Mouse (Mus musculus) hindbrain, postnatal 0 days (tissue): ENCODE measurements at regions not wholly inside any gene's neighbourhood (a gene's known extent, or its start where the extent isn't known, plus 50 kb on each side); places are given as distances from the start of the nearest gene placed in this dataset.

Experiments used
- ATAC-seq: fragments of 200-750 bp; cut with Nextera tagmentation; 2 replicates; pipeline ENCODE4 v1.8.0; 2017; ENCODE audit warnings: mild to moderate bottlenecking, moderate TSS enrichment, moderate library complexity
- DNase-seq: peaks from one replicate; pipeline ENCODE4 v3.0.0-alpha.2; 2015; ENCODE audit warnings: low spot score
- H3K27ac ChIP-seq: fragments of 300-500 bp; sonication (generic); 2 replicates; pipeline ENCODE4 v1.5.1; 2014; ENCODE audit warnings: mild to moderate bottlenecking
- H3K27me3 ChIP-seq: fragments of 300-500 bp; sonication (generic); 2 replicates; pipeline ENCODE4 v1.6.1; 2014; ENCODE audit warnings: low read length, mixed read lengths; ENCODE audit not compliant: insufficient read depth
- H3K36me3 ChIP-seq: fragments of 300-500 bp; sonication (generic); 2 replicates; pipeline ENCODE4 v1.6.1; 2014; ENCODE audit warnings: low read length, mixed read lengths; ENCODE audit not compliant: insufficient read depth
- H3K4me1 ChIP-seq: fragments of 300-500 bp; sonication (generic); 2 replicates; pipeline ENCODE4 v1.6.1; 2014; ENCODE audit warnings: antibody characterized with exemption, low read length, mixed read lengths; ENCODE audit not compliant: insufficient read depth
- H3K4me2 ChIP-seq: fragments of 300-500 bp; sonication (generic); 2 replicates; pipeline ENCODE4 v1.6.1; 2014; ENCODE audit warnings: low read depth, mild to moderate bottlenecking, low read length, moderate library complexity, mixed read lengths
- H3K4me3 ChIP-seq: fragments of 300-500 bp; sonication (generic); 2 replicates; pipeline ENCODE4 v1.5.1; 2014; ENCODE audit warnings: low read length
- H3K9ac ChIP-seq: fragments of 300-500 bp; sonication (generic); replicated peaks from 2 replicates; pipeline ENCODE4 v1.6.1; 2014; ENCODE audit warnings: mild to moderate bottlenecking, low read length, moderate library complexity, mixed read lengths
- H3K9me3 ChIP-seq: fragments of 300-500 bp; sonication (generic); 2 replicates; pipeline ENCODE4 v1.6.1; 2016; ENCODE audit warnings: low read length, mixed read lengths
- CTCF ChIP-seq: IDR thresholded peaks from 2 replicates; pipeline ENCODE4 v1.5.1; 2016; ENCODE audit warnings: antibody characterized with exemption, control low read depth, low read depth
- WGBS: fragments of 180-500 bp; shearing (Covaris S2); extraction: QIAGEN DNeasy Blood & Tissue Kit; methylation state at CpG from one replicate; pipeline ENCODE4 v1.1.7; 2014; 5-methylcytosine and 5-hydroxymethylcytosine counted together

GRCm38 (mm10) chr8:34756916-34757315, 645.4 kb upstream of the Gm10131 start:
- 87% methylated on average over 2 of the region's 2 CpGs for WGBS
- no peak for DNase-seq
- no peak for ATAC-seq

GRCm38 (mm10) chr8:34756171-34756570, 644.6 kb upstream of the Gm10131 start:
- TF ChIP-seq CTCF, result no peak
- H3K27me3 ChIP-seq, result no peaks in the 10 kb centered on the region
- H3K27ac ChIP-seq, result no peak overlapping the region
- no peaks in the 10 kb centered on the region for H3K9me3 ChIP-seq
- H3K4me1 ChIP-seq, result no peaks in the 10 kb centered on the region
- H3K9ac ChIP-seq, result no peak overlapping the region
- no peak overlapping the region for H3K4me2 ChIP-seq
- WGBS, result 91% methylated on average over 4 of the region's 4 CpGs
- H3K36me3 ChIP-seq, result no peaks in the 10 kb centered on the region
- ATAC-seq (no peak), DNase-seq (no peak)
- H3K4me3 ChIP-seq, result no peak overlapping the region

More at GRCm38 (mm10) chr8:34756916-34757315, 645.4 kb upstream of the Gm10131 start:
- no peak for TF ChIP-seq CTCF
- Histone ChIP-seq H3K36me3 (no peaks in the 10 kb centered on the region), H3K4me2 (no peak overlapping the region), H3K27ac (no peak overlapping the region), H3K4me3 (no peak overlapping the region), H3K9ac (no peak overlapping the region), H3K9me3 (no peaks in the 10 kb centered on the region), H3K4me1 (no peaks in the 10 kb centered on the region), H3K27me3 (no peaks in the 10 kb centered on the region)

- TF ChIP-seq CTCF, result no peak
These were observed 643.9 kb upstream of the Gm10131 start for GRCm38 (mm10) chr8:34755480-34755879.

GRCm38 (mm10) chr8:34753046-34753445, 641.5 kb upstream of the Gm10131 start:
- no peak overlapping the region for H3K4me3 ChIP-seq
- no peak overlapping the region for H3K9ac ChIP-seq
- H3K27ac ChIP-seq, result no peak overlapping the region
- H3K9me3 ChIP-seq, result no peaks in the 10 kb centered on the region
- WGBS, result 88% methylated on average over 10 of the region's 10 CpGs
- ATAC-seq, result no peak
- no peak for TF ChIP-seq CTCF
- no peaks in the 10 kb centered on the region for H3K4me1 ChIP-seq
- H3K4me2 ChIP-seq, result no peak overlapping the region
- no peak for DNase-seq
- H3K27me3 ChIP-seq, result no peaks in the 10 kb centered on the region
- no peaks in the 10 kb centered on the region for H3K36me3 ChIP-seq

More at GRCm38 (mm10) chr8:34755480-34755879, 643.9 kb upstream of the Gm10131 start:
- WGBS, result 86% methylated on average over 4 of the region's 4 CpGs
- no peak overlapping the region for H3K4me3 ChIP-seq
- no peaks in the 10 kb centered on the region for H3K36me3 ChIP-seq
- H3K9ac ChIP-seq, result no peak overlapping the region
- no peaks in the 10 kb centered on the region for H3K9me3 ChIP-seq
- DNase-seq, result no peak
- H3K27me3 ChIP-seq, result no peaks in the 10 kb centered on the region
- no peaks in the 10 kb centered on the region for H3K4me1 ChIP-seq
- no peak for ATAC-seq
- H3K27ac ChIP-seq, result no peak overlapping the region
- no peak overlapping the region for H3K4me2 ChIP-seq

- H3K4me3 ChIP-seq, result no peak overlapping the region
- 75% methylated on average over 8 of the region's 8 CpGs for WGBS
- H3K9ac ChIP-seq, result no peak overlapping the region
- H3K27ac ChIP-seq, result no peak overlapping the region
- DNase-seq (no peak), ATAC-seq (no peak)
- H3K4me2 ChIP-seq, result no peak overlapping the region
- no peak for TF ChIP-seq CTCF
- no peaks in the 10 kb centered on the region for H3K4me1 ChIP-seq
- no peaks in the 10 kb centered on the region for H3K27me3 ChIP-seq
- no peaks in the 10 kb centered on the region for H3K9me3 ChIP-seq
- no peaks in the 10 kb centered on the region for H3K36me3 ChIP-seq
These were observed 637.0 kb upstream of the Gm10131 start for GRCm38 (mm10) chr8:34748521-34748920.

GRCm38 (mm10) chr8:34745706-34746105, 634.2 kb upstream of the Gm10131 start:
- H3K4me2 ChIP-seq, result no peak overlapping the region
- no peak for TF ChIP-seq CTCF
- no peak overlapping the region for H3K4me3 ChIP-seq
- H3K27ac ChIP-seq, result no peak overlapping the region
- H3K9me3 ChIP-seq, result no peaks in the 10 kb centered on the region
- no peak for ATAC-seq
- no peaks in the 10 kb centered on the region for H3K4me1 ChIP-seq
- H3K27me3 ChIP-seq, result no peaks in the 10 kb centered on the region
- no peak overlapping the region for H3K9ac ChIP-seq
- H3K36me3 ChIP-seq, result no peaks in the 10 kb centered on the region
- WGBS, result 94% methylated on average over 7 of the region's 7 CpGs
- DNase-seq, result no peak

- TF ChIP-seq CTCF, result no peak
- H3K27ac ChIP-seq, result no peak overlapping the region
- no peak overlapping the region for H3K4me2 ChIP-seq
- no peaks in the 10 kb centered on the region for H3K9me3 ChIP-seq
- 67% methylated on average over 4 of the region's 4 CpGs for WGBS
- ATAC-seq (no peak), DNase-seq (no peak)
- no peaks in the 10 kb centered on the region for H3K36me3 ChIP-seq
- H3K9ac ChIP-seq, result no peak overlapping the region
- H3K4me3 ChIP-seq, result no peak overlapping the region
- no peaks in the 10 kb centered on the region for H3K27me3 ChIP-seq
- no peaks in the 10 kb centered on the region for H3K4me1 ChIP-seq
These were observed 633.1 kb upstream of the Gm10131 start for GRCm38 (mm10) chr8:34744682-34745081.
